Mouse (Mus musculus) kidney, embryonic 16.5 days (tissue): Measurements from ENCODE around the gene Wdr13. TPM values are rescaled to one million over a fixed set of nuclear protein-coding genes. Genes with fewer than 3 reads are reported as not detected.

Source experiments
- polyA plus RNA-seq: library from polyadenylated mRNA; unstranded; fragments of >200 nt; fragmentation: Nextera tagmentation; extraction: Ambion mirVana; gene quantifications from 2 replicates; pipeline ENCODE4 v1.2.1, GENCODE M21; 2015

The Wdr13 gene
- polyA plus RNA-seq, 1 experiment from 2014 or later, result 29.6 TPM

Other genes with a start within 250 kb of the Wdr13 start
- 37.8 and 41.1 TPM in 2 replicates for gene Slc35a2, start 248.9 kb downstream of the Wdr13 start, polyA plus RNA-seq
- 113 and 124 TPM in 2 replicates for gene Pqbp1, start 233.6 kb downstream of the Wdr13 start, polyA plus RNA-seq
- 182 and 184 TPM in 2 replicates for gene Timm17b, start 233.5 kb downstream of the Wdr13 start, polyA plus RNA-seq
- not detected in 2 replicates for gene Gm10491, start 225.1 kb downstream of the Wdr13 start, polyA plus RNA-seq
- gene Gm10490, start 223.3 kb downstream of the Wdr13 start, polyA plus RNA-seq, result not detected in 2 replicates
- 1.4 and 2.3 TPM in 2 replicates for gene Pcsk1n, start 213.1 kb downstream of the Wdr13 start, polyA plus RNA-seq
- gene Eras, start 204.3 kb downstream of the Wdr13 start, polyA plus RNA-seq, result not detected in 2 replicates
- 65.3 and 69.8 TPM in 2 replicates for gene Hdac6, start 185.0 kb downstream of the Wdr13 start, polyA plus RNA-seq
- 0.58 and 0.69 TPM in 2 replicates for gene Gata1, start 154.8 kb downstream of the Wdr13 start, polyA plus RNA-seq
- gene Glod5, start 114.4 kb downstream of the Wdr13 start, polyA plus RNA-seq, result 0.34 and 0.64 TPM in 2 replicates
- gene Suv39h1, start 58.1 kb downstream of the Wdr13 start, polyA plus RNA-seq, result 66.5 and 70.7 TPM in 2 replicates
- gene Was, start 42.4 kb downstream of the Wdr13 start, polyA plus RNA-seq, result 0.11 and 0.18 TPM in 2 replicates
- 433 and 441 TPM in 2 replicates for gene Rbm3, start 13.0 kb upstream of the Wdr13 start, polyA plus RNA-seq
- 12.6 and 14.9 TPM in 2 replicates for gene Tbc1d25, start 43.3 kb upstream of the Wdr13 start, polyA plus RNA-seq
- gene Ebp, start 60.6 kb upstream of the Wdr13 start, polyA plus RNA-seq, result 43.6 and 44.8 TPM in 2 replicates
- 8.4 and 9.7 TPM in 2 replicates for gene Porcn, start 73.6 kb upstream of the Wdr13 start, polyA plus RNA-seq
- 39.7 and 41.5 TPM in 2 replicates for gene Ftsj1, start 119.5 kb upstream of the Wdr13 start, polyA plus RNA-seq
- 1.8 and 4.1 TPM in 2 replicates for gene Slc38a5, start 138.2 kb upstream of the Wdr13 start, polyA plus RNA-seq
- gene Ssxb10, start 194.5 kb upstream of the Wdr13 start, polyA plus RNA-seq, result not detected in 2 replicates
- gene Ssxb9, start 234.1 kb upstream of the Wdr13 start, polyA plus RNA-seq, result not detected in 2 replicates